Mouse (Mus musculus): ENCODE measurements around the gene Ccdc173. TPM values are rescaled to one million over a fixed set of nuclear protein-coding genes. Genes with fewer than 3 reads are reported as not detected.
"Not testable (repeated sequence)": the region's sequence is repeated elsewhere in the genome, so short reads cannot be mapped to it uniquely, and the experiment has no call there.

Gene Ccdc173
- total RNA-seq (2021) = 1 to 10 TPM; 2.2 to 2.6 TPM
- long read RNA-seq, experiment 1, partial matches to known transcripts = 0 of 1 reads
- long read RNA-seq, experiment 1, other reads (novel, unspliced or antisense) = 1 of 1 reads
- long read RNA-seq, experiment 2, partial matches to known transcripts = 0 of 2 reads
- long read RNA-seq, experiment 2, other reads (novel, unspliced or antisense) = 1 of 2 reads

DNA sequence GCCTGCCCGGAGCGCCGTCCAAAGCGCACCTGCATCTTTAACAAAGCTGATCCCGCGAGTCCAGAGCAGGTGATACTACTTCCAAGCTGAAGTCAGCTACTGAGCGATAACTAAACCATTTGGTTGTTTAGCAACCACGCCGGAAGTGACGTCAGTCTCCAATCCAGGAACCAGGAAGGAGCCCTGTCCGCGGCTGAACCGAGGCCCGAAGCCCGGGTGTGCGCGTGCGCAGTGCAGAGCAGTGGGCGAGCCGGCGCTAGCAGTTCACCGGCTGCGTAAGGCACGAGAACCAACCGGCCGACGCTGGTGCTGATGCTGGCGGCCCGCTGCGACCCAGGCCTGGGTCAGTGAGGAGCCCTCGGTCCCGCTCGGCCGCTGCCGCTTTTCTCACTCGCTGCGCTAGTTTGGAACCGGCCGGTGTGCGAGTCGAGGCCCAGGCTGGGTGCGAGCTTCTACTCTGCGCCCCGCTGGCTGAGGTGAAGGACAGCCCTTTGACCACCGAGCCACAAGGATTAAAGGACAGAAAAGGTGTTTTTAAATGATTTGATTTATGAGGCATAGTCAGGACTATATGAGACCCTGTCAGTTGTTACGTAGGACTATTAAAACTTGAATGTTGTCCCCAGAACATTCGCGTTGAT lies at the start of gene Ccdc173, which contains the start of gene Phospho2:
Gene Ccdc173, minus strand, starts transcription at position 147 of the 641 bp plus-strand sequence.
Gene Phospho2, plus strand, starts transcription at position 195 of the 641 bp plus-strand sequence.
- DNase-seq (ENCODE audit: low spot score in 2 of 2) = peak; percentile 99

- DNase-seq (ENCODE audit: low spot score in 2 of 2) = no peak
These were observed 49.3 kb upstream of the Ccdc173 start for GRCm38 (mm10) chr2:69838707-69839106.

DNA sequence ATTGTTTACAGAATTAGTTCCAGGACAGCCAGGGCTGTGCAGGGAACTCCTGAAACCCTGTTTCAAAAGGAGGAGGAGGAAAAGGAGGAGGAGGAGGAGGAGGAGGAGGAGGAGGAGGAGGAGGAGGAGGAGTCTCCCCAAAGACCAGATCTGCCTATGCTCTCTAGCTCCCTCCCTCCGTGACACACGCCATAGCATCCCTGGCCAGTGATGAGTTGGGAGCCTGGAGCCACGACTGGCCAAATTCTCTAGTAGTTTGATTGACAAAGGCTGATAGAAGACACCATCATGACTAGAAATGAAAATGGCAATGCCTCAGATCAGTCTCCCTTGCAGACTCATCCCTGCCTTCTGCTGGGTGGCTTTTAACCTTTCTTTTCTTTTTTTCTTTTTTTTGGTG lies 48.6 kb upstream of the Ccdc173 start:
- DNase-seq (ENCODE audit: low spot score in 2 of 2) = no peak

DNA sequence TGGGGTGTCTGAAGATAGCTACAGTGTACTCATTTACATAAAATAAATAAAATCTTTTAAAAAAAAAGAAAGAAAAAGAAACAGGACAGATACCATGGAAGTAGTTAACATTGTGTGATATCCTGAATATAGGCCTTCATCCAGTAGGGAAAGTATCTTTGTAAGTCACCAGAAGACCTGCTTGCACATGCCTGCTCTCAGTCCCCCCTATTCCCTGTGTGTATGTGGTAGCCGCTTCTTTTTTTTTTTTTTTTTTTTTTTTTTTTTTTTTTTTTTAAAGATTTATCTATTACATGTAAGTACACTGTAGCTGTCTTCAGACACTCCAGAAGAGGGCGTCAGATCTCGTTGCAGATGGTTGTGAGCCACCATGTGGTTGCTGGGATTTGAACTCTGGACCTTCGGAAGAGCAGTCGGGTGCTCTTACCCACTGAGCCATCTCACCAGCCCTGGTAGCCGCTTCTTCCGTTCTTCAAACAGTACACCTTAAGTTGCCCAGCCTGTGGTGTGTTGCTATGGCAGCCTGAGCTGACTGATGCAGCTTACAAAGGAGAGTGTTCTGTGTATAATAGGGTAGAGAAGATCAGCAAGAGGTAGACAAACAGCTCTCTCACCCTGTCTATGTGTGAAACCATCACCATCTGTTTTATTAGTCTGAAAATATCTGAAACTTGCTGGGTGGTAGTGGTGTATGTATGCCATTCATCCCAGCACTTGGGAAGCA lies 48.0 kb upstream of the Ccdc173 start:
- DNase-seq (ENCODE audit: low spot score in 2 of 2) = no peak

DNA sequence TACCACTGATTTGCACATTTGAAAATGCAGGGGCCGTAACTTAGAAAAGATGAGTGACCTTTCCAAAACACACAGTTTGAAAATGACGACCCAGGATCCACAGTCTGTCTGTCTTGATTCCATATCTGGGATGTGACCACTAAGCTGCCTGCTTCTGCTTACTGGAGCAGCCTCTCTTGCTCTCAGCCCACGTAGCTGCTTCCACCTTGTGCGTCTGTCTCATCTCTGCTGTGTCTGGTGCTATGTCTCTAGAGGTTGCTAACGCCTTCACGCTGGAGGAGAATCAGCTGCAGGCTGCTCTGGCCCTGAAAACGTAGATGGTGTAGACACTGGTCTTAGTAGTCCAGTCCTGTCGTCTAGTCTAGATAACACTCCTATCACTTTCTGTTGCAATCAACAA lies 40.7 kb upstream of the Ccdc173 start:
- DNase-seq (ENCODE audit: low spot score in 2 of 2) = no peak

GRCm38 (mm10) chr2:69829680-69830079 lies 40.3 kb upstream of the Ccdc173 start:
- no peak for DNase-seq (ENCODE audit: low spot score in 2 of 2)

DNA sequence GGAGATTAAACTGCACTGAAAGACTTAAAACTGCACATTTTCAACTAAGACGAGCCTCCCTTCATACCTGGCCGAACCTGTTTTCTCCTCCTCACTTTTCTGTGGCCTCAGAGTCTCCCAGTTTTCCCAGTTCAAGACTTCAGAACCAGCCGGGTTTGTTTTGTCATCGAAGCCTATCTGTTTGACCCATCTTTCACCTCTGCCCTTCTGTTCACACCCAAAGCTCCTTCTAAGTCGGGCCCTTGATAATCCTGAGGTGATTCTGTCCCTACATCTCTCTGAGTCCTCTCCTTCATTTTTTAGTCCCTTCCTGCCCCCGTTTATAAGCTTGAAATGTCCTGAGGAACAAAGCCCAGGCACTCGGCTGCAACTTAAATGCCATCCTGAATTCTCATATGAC lies 38.7 kb upstream of the Ccdc173 start:
- DNase-seq (ENCODE audit: low spot score in 2 of 2) = no peak

DNA sequence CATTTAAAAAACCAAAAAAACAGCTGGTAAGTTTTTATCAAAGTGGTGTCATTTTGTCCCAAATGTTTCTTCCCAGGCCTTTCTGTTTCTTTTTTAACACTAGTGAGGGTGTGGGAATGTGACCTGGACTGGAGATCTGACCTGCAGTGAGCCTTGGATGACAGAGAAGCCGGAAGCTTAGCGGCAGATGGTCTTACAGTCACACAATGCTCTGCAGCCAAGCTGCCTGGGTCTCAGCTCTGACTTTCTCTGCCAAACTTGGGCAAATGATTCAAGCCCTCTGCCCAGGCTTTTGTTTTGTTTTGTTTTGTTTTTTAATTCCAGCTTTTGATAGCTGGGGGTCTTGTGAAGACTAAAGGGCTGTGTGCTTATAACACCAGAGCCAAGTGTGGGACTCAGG lies 37.0 kb upstream of the Ccdc173 start:
- no peak for DNase-seq (ENCODE audit: low spot score in 2 of 2)

DNA sequence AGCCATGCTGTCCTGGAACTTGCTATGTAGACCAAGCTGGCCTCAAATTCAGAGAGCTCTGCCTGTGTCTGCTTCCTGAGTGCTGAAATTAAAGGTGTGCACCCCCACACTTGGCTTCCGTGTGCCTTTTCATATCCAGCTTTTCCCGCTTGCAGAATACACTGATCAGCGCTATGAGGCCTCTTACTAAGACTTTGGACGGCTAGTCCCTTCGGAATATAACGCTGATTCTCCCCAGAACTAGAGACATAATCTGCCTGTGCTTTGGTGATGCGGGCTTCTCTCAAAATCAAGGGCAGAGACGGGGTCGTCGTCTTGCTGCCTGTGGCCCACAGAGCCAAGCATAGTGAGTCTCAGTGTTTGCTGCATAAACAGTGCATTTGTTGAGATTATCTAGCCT lies 36.5 kb upstream of the Ccdc173 start:
- no peak for DNase-seq (ENCODE audit: low spot score in 2 of 2)

DNA sequence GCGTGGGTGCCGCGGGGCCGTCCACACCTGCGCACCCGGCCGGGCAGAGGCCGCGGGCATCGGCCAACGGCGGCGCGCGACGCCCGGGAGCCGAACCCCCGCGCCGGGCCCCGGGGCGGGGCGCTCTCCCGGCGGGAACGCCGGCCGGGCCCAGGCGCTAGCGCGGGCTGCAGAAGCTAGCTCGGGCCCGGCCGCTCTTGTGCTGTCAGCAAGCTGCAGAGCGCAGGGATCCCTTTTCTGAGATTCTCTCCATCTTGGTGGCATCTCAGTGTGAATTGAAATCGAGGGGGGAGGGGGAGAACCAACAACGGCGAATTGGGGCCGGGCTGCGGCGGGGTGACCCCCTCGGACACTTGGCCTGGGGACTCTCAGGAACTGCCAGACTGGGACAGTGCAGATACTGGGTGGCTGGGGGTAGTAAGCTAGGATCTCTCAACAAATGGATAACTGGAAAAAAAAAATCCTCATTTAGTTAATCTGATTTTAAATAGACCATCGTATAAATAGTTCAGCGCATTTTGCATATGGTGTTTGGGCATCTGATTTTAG lies 33.8 kb upstream of the Ccdc173 start:
- DNase-seq (ENCODE audit: low spot score in 2 of 2) = peak; percentile 4 to 52

DNA sequence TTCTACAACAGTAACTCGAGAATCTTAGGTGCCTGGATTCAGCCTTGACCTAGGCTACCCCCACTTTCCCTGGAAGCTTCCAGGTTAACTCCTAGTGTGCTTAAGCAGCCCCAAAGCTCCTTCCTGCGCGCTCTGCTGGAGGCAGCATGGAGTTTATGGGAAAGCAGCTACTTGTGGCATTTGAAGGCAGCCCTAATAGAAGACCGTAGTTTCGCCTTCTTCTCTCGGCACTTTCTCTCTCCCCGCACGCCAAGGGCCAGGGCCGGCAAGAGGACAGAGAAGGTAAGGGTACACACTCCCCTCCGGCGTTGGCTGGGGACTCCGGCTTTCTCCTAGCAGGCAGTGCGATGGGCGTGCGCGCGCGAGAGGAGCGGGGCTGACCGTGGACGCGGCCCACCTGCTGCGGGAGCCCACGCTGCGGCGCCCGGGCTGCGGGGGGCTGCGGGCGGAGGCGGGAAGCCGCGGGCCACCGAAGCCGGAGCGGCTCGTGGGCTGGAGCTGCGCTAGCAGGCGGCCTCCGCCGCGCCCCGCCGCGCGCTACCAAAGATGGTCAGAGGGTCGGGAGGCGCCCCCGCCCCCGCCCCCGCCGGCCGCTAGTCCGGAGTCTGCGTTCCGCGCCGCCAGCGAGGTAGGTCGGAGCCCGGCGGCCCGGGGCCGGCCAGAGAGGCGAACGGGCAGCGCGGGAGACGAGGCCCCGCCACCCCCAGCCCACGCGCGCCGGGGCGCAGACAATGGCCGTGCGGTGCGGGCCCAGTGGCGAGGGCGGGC lies 33.2 kb upstream of the Ccdc173 start:
- peak; percentile 39 to 51 for DNase-seq (ENCODE audit: low spot score in 2 of 2)

GRCm38 (mm10) chr2:69821711-69822110 lies 32.3 kb upstream of the Ccdc173 start, which contains the start of gene Klhl23:
Gene Klhl23 (plus strand): TSS chr2:69821944.
- no peak for DNase-seq (ENCODE audit: low spot score in 2 of 2)

- DNase-seq (ENCODE audit: low spot score in 2 of 2) = no peak
These were observed 30.8 kb upstream of the Ccdc173 start for GRCm38 (mm10) chr2:69820201-69820600.

- DNase-seq (ENCODE audit: low spot score in 2 of 2) = no peak
These were observed 29.1 kb upstream of the Ccdc173 start for GRCm38 (mm10) chr2:69818350-69819085.

- DNase-seq (ENCODE audit: low spot score in 2 of 2) = no peak
These were observed 27.2 kb upstream of the Ccdc173 start for GRCm38 (mm10) chr2:69816575-69816974.

- DNase-seq (ENCODE audit: low spot score in 2 of 2) = not testable (repeated sequence)
These were observed 22.0 kb upstream of the Ccdc173 start for GRCm38 (mm10) chr2:69811349-69811748.

DNA sequence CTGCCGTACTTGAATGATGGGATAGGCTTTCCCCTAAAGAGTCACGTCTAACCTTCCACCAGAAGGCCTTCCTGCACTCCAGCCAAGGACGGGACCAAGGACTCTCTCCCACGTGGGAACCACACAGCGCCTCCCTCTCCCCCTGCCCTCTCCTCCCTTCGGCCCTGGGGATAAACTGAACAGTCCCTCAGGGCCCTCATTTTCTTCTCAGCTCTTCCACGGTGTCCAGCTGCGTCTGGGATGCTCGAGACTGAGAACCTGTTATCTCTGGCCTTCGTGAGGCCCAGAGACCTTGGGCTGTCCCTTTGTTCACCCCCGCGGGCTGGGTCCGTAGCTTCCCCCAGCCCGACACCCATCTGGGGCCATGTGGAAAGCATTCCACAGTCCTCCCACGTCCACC lies 20.8 kb upstream of the Ccdc173 start:
- no peak for DNase-seq (ENCODE audit: low spot score in 2 of 2)

DNA sequence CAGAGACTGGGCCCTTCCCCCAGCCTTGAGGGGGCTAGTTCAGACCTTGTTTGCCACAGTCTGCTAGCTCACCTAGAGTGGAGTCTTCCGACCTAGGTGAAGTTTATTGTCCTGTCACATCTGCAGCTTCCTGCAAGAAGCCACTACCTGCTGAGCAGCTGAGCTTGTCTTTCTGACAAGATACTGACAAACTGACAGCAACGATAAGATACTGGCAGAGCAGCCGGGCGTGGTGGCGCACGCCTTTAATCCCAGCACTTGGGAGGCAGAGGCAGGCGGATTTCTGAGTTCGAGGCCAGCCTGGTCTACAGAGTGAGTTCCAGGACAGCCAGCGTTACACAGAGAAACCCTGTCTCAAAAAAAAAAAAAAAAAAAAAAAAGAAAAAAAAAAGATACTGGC lies 15.3 kb upstream of the Ccdc173 start:
- DNase-seq (ENCODE audit: low spot score in 2 of 2) = not testable (repeated sequence)

DNA sequence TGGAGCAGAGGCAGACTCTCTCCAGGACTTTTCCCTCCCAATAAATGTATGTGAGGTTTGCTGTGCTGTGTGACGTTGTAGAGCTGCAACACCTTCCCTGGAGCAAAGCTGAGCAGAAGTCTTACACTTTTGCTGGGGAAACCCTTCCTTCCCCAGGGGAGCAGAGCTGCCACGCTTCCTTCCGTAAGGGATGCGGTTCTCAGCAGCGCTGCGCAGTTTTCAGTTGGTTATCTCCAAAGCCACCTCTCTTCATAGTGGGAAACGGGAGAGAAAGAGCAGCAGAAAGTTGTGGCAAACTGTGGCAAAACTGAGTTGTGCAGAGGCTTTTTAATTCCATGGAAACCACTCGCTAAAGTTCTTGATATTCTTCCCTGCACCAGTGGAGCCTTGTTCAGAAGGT lies 14.4 kb upstream of the Ccdc173 start:
- no peak for DNase-seq (ENCODE audit: low spot score in 2 of 2)

GRCm38 (mm10) chr2:69802911-69803312 lies 13.5 kb upstream of the Ccdc173 start:
- DNase-seq (ENCODE audit: low spot score in 2 of 2) = peak; percentile 44 to 50

DNA sequence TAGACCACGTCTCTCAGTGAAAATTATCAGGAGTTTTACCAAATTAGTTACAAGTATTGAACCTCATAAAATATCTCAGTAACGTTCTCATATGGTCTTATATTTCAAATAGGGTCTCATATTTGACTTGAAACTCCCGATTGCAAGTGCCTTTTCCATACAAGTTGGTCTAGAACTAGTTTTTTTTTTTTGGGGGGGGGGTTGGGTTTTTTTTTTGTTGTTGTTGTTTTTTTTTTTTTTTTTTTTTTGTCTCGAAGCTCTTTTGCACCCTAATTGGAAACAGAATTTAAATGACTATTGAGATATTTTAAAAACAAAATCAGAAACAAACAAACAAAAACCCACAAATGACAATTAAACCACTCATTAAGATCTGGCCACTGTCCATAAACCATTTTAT lies 1.3 kb upstream of the Ccdc173 start:
- DNase-seq (ENCODE audit: low spot score in 2 of 2) = no peak

All from left cerebral cortex, adult 18-20 months (tissue).